Mouse (Mus musculus) layer of hippocampus, adult 8-10 months (tissue): Measurements from ENCODE around the gene Ppp4r3a. TPM values are rescaled to one million over a fixed set of nuclear protein-coding genes. Genes with fewer than 3 reads are reported as not detected.
"Not testable (repeated sequence)": the region's sequence is repeated elsewhere in the genome, so short reads cannot be mapped to it uniquely, and the experiment has no call there.

ENCODE experiments used
- DNase-seq, 2 experiments: peaks; one replicate each; pipeline ENCODE4 v3.0.0; 2022; ENCODE audit warnings: low spot score in 2 of 2
- total RNA-seq, 4 experiments: library from RNA; stranded (reverse); gene quantifications; 2 replicates each; pipeline ENCODE4 v1.2.4; 2022

Ppp4r3a gene
- total RNA-seq, 4 experiments from 2014 or later, result 38.9 to 49.2 (median 46.2) TPM

DNA sequence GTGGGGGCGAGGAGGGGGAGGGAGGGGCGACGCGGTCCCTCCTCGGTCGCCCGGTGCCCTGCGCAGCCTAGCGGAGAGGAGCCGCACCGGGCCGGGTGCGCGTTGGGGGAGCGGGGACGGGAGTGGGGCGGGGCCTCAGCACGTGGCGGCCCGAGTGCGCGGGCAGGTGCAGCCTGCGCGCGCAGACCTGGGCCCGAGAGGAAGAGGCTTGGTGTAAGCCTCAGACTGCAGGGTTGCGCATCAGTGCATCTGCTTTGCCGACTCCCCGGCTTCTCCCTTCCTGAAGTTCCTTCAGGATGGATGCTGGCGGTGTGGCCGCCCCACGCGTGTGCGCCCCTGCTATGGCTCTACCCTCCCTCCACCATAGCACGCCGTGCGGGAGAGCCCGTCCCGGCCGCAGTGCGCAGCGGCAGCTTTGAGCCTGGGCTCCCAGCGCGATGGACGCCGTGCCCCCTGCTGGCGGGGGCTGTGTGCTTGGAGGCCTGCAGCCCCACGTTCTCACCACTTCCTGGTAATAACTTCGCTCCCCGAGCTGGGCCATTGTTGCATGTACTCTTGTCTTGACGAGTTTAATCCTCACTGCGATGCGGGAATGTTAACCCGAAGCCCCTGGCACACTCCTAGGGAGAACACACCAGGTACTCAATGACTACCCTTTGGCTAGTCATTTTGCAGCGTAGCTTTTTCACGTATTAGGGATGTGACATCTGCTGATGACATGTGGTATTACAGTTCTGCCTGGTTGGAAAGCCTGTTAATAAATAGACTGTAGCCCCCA is 54.4 kb downstream of the Ppp4r3a start, which contains the start of gene Ccdc88c:
Gene Ccdc88c (minus strand): TSS at position 103 of the 778 bp plus-strand sequence.
- peak; percentile 67 to 76 for DNase-seq

DNA sequence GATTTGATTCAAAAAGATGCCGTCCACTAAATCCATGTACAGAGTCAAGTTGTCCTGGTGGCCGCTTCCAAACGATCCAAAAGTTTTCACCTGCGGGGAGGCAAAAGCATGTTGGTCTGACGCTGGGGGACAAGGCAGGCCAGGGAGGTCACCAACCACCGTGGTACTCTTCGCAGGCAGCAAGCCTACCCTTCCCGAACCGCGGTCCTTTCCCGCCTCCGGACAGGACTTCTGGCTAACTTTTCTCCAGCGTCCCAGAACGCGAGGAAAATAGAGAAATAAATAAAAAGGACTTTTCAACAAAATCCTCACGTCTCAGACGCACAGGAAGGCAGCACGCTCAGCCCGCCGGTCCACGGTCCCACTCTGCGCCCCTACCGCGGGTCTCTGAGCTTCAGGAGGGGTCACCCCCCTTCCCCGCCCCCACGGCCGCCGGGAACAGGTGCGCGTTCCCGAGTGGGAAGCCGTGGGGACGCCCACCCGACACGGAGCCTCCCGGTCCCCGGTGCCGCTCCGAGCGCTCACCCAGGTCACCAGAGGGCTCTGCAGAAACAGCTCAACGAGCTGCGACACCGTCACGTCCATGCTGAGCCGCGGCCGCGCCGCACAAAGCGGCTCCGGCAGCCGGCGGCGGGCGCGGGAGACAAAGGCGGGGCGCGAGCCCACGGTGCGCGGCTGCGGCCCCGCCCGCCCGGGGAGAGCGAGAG is 55.1 kb downstream of the Ppp4r3a start:
- DNase-seq, result no peak

DNA sequence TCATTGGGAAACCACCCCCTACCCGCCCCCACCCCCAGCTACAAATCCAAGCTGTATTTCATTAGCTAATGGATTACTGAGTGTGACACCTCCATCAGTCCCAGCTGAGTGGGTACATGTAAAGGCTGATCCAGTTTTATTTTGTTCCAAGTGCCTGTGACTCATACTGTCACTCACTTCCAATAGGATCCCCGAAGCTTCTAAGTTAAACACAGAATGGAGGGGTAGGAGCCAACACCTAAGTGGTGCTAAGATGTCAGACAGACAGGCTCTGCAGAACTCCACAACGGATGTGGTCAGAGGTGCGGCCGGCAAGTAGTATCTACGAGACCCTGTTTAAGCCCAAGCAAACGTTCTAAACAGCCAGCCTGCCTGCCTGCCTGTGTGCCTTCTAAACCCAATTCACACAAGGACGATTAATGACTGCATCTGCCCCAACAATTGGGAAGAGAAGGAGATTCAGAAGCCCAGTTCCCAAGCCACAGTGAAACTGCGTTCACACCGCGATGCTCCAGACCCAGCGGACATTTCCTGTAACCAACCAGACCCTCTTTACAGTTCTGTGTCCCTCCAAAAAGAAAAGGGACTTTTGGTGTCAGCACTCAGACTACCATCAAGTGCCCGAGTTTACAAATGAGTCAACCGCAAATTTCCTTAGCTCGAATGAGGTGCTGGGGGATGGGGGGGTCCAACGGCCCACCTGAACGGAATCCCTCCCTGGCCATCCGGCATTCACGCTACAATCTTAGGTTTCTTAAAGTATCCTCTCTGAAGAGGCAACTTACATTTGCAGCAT is 55.9 kb downstream of the Ppp4r3a start:
- DNase-seq, result peak in 1 of 2 experiments; percentile 46

DNA sequence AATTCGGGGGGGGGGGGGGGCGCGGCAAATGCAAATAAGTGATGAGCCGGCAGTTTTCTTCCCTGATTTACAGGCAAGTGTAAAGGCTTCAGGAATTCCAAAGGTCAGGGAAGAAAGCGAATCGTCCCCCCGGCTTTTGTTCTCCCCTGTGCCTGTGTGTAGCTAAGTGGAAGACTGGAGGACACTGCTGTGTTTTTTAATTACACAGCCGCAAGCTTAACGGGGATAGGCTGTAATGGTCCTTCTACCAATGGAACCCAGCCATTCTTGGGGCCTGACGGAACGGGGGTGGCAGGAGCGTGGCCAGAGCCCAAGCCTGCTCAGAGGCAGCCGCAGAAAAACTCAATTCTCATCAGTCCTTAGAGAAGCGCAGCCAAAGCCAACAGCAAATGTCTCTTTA is 56.6 kb downstream of the Ppp4r3a start:
- peak in 1 of 2 experiments; percentile 58 for DNase-seq

DNA sequence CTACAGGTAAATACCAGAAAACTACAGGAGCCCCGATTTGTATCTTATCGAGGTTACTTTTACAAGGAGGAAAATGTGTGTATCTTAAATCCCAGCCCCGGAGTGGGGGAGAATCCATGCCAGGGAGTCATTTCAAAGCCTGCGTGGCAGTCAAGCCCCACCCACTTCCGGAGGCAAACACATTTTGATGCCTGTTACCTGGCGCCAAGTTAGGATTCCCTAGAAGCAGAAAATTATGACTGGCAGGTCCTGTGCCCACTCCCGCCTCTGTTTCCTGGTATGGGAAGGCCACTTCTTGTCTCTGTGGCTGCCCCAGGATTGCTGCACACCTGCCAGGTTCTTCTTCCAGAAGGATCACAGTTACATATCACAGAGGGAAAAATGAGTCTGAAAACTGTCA is 57.0 kb downstream of the Ppp4r3a start:
- DNase-seq, result no peak

DNA sequence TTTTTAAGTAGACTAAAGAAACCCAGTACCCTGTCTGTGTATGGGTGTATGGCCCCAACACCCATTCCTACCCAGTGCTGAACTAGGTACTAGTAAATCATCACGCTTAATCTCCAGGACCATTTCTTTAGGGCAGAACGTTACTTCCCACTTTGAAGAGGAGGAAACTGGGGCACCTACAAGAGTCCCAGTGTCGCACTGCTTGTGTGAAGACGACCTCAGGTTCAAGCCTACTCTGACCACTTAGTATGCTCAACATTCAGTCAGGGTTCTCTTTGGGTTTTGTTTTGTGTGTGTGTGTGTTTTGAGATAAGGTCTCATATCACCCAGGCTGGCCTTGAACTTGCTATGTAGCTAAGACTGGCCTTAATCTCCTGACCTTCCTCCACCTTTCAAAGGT is 57.5 kb downstream of the Ppp4r3a start:
- no peak for DNase-seq

DNA sequence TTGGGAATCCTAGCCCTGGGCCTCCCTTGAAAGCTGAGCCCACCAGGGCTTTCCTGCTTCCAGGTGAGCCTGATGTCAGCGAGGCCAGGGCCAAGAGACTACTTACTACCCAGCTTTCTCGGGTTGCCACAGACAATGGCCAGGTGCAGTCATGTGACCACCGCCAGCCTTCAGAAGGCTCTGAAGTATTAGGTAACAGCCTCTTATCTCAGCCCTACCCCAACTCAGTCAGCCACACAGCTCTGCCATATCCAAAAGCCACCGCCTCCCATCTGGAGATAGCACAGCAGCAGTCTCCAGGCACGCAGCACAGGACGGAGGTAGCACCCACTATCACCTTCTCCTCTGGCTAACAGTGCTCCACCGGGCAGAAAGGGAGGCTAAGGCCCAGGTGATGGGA is 58.1 kb downstream of the Ppp4r3a start:
- no peak for DNase-seq

DNA sequence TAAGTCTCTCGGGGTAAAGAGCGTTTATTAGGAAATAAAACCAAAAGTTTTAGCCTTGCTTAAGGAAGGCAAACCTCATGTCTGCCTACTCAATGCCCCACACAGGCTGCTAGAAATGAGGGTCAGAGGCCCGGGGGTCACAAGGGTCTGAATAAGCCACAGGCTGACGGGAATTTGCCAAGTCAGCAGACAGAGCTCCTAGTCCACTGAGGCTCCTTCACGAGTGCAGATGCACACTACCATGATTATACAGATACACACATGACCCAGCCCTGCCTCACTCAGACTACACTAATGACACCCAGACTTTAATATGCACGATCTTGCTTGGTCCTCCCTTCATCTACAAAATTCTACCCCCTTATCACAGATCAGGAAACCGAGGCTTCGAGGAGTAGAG is 58.7 kb downstream of the Ppp4r3a start:
- no peak for DNase-seq

DNA sequence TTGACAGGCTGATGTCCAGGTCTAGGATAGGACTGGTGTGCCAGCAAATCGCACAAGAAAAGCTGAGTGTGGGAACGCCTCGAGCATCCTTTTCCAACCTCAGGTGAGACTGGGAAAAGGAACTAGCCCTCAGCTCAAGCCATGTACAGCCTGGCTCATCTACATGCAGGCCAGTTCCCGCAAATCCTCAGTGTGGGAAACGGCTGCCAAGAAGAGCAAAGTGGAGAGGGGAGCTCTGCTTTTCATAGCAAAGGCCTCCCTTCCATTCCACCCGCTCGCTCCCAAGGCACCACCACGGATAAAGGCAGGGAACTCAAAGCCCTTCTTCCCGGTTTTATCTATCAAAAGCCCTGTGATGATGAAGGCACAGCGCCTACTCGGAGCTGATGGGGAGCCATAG is 60.4 kb downstream of the Ppp4r3a start:
- no peak for DNase-seq

DNA sequence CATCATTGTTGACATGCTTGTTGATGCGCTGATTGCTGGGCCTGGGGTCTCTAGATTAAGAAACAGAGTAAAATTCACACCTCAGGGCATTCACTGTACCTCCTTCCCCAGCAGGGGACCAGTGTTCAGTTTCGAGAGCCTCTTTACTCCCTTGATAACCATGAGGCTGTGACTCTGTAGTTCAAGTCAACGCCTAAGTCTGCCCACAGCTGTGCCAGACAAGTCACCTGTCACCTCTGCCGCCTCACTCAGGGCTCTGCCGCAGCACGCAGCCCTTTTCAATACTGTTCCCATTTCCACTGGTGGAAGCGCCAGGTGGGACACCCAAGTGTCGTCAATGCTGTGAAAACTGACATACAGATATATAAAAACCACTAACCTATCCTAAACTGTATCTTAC is 61.1 kb downstream of the Ppp4r3a start:
- no peak for DNase-seq

DNA sequence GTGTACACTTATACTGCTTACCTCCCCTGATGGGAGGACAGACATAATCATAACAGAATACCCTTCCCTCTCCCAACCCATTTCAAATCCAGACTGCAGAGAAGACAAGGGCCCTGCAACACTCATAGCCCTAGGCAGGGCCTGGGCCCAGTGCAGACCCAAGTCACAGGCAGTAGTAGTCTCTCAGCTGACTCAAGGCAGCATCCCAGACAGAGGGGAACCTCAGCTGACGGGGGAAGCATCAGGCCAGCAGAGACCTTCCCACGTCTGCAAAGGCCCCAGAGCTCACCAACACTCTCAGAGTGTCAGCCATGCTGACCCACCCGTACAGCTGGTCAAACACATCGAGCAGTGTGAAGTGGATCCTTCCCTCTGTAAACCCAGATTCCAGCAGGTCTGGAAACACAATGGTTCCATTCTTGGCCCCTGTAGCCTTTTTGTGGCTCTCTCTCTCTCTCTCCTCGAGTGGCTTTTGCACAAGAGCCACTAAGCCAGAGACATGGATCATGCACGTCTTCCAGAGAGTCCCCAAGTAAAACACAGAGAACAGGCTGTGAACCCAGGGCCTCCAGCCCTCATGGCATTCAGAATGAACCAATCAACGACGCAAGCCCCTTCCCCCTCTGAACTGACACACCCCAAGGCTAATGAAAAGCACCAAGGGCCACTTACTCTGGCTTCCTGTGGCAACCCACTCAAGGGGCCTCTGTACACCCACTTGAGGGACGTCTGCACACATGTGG is 61.8 kb downstream of the Ppp4r3a start:
- DNase-seq, result no peak

DNA sequence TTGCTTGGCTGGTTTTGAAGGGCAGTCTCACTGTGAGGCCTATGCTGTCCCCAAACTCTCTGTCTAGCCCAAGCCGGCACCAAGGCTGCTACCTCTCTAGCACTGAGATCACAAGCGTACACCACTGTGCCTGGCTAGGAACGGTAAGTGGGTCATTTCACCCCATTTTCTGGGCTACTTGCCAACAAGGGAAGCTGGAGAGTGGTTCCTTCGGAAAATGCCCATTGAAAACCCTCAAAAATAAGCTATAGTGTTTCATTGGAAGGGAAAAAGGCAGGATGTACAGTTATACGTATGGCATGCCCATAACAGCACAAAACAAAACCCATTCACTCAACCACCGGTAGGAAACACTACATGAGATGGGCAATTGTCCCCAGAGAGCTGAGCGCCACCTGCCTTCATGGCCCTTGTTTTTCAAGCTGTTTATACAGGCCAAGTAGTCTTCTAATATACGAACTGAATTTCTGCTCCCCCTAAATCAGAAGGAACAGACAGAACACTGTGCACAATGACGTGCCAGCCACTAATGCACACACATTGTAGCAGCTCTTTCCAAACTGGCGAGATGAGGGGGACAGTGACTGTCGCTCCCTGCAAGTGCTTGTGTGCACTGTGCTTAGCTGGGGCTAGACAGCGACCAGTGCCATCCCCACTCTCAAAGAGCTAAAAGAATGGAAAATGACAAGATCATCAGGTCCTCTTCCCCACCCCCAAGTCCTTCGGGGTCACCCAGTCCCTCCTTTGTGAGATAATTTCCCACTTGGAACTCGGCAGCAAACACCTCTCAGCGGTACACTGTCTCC is 63.1 kb downstream of the Ppp4r3a start:
- DNase-seq, result no peak

DNA sequence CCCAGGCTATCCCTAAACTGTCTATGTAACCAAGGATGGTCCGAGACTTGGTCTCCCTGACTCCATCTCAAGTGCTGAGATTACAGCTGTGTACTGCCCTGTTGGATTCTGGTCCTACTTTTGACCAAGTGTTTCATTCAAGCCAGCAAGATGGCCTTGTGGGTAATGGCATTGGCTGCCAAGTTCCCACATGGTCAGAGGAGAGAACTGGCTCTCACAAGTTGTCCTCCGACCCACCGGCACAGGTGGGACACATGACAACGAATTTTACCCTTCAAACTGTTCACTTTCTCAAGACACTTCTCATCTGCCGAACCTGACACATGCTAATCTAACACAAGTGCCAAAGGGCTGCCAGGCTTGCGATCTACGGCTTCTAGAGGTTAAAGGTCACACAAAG is 64.1 kb downstream of the Ppp4r3a start:
- DNase-seq, result no peak

DNA sequence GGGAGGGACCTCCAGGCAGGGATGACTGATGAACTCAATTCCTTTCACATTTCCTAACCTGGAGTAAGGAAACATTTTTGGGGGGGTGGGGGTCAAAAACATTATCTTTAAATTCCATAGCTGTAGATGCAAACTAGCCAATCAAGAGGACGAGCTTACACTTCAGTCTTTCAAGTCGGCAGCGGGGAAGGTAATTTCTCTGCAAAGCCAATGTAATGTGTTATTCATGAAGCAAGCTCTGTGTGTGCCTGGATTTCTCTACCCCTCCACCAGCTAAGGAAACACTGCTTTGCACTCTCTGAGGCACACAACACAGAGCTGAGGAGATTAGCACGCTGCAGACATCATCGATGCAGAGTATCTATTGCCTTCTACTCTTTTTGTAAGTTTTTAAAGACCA is 64.5 kb downstream of the Ppp4r3a start:
- no peak for DNase-seq

DNA sequence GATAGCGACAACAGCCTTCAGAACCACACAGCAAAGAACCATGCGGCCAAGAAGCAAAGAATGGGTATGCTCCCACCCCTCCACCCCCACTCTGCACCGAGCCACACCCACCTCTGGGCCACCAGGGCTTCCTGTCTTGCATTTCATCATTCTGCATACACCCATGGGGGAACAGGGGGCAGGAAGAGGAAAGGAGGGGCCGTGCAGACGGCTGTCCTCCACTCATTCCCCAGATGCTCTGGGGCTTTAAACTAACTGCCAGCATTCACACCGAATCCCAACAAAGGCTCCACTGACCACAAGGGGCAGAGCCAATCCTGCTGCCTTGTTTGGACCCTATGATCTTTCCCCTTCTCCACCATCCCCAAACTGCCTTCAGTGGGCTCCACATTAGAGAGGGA is 65.5 kb downstream of the Ppp4r3a start:
- DNase-seq, result no peak

DNA sequence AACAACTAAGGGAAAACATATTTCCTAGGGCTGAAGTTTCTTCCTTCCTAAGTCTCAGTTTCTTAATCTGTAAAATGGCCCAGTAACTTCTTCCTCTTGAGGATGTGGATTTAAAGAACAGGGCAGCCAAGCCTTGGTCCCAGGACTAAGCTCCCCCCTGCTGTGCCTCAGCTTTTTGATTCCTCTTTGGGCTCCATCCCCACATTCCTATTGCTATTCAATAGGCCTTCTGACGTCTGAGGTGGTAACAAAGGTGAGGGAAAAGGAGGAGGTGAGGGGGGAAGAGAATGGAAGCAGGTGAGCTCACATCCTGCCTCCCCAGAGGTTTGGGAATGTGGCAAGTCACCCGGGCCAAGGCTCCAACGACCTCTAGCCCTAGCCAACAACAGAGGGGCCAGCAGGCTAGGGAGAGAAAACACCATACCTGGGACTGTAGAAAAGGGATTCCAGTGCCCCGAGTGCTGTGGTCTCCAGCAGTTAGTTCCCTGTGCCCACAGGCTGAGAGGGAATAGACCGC is 67.0 kb downstream of the Ppp4r3a start:
- no peak for DNase-seq

DNA sequence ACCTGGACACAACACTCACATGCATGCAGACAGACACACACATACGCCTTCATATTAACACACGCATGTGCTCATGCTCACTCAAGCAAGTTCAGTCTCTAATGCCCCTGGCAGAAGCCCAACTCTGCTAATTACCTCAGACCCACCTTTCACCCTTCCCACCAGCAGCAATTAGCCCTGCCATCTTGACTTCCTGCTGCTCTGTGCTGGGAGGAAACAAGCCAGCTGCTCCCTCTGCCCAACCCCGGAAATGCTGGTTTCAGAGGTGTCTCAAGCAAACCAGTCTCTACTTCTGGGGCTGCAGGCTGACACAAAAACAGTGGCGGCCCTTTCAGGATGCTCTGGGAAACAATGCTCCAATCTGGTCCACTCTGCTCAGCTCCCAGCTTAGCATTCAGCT is 67.6 kb downstream of the Ppp4r3a start:
- DNase-seq, result no peak

DNA sequence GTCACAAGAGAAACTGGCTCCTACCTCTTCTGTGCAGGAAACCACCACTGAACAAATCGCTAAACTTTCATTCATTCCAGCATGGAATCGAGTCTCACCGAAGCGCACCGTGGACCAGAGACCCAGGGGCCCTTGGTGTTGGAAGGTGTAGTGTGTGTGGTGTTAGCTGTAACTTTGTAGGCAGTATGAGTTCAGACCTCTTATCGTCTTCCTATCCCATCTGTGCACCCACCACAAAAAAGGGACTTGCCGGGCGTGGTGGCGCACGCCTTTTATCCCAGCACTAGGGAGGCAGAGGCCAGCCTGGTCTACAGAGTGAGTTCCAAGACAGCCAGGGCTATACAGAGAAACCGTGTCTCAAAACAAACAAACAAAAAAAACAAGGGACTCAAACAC is 68.3 kb downstream of the Ppp4r3a start:
- no peak for DNase-seq

DNA sequence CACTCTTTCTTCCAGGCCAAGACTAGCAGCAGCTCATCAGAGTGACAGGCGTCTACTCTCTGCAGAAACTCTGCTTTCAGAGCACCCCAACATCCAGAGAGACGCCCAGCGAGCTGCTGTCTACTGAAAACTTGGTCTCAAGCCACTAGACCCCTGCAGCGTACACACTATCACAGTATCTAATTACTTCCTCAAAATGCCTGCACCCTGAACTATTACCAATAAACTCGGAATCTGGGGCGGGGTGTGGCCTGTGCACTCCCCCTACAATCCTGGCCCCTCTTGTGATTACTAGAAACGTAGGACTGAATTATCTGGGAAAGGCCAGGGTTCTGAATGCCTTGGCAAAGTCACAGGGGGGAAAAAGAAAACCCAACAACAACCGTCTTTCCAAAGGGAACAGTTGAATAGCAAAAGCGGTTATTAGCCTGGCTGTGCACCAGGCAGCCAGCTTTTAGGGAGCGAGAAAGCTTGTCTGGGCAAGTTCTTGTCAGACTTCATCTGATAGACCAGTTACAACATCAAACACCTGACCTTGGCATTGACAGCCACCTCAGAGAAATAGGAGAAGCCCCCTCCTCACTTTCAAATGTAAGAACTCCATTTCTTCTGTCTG is 68.8 kb downstream of the Ppp4r3a start:
- no peak for DNase-seq

DNA sequence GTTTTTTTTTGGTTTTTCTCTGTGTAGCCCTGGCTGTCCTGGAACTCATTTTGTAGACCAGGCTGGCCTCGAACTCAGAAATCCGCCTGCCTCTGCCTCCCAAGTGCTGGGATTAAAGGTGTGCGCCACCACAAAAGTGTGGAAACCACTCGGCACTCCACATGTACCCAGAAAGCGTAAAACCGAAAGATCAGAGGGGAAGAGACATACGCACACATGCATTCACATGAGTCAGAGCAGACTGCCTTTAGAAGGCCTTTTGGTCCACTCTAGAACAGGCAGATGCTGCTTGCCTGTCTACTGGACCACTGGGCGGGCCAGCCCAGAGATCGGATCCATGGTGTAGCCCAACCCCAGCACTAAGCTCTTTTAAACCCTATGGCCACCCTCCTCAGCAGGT is 69.8 kb downstream of the Ppp4r3a start:
- DNase-seq, result not testable (repeated sequence)
